Mouse (Mus musculus) embryo, embryonic 10.5 days (tissue): ENCODE results near the gene Tdrd5.
"Not testable (repeated sequence)": the region's sequence is repeated elsewhere in the genome, so short reads cannot be mapped to it uniquely, and the experiment has no call there.

Experiments used
- DNase-seq: peaks from one replicate; pipeline ENCODE4 v3.0.0-alpha.2; 2015; ENCODE audit warnings: low spot score

Tdrd5 gene

GRCm38 (mm10) chr1:156302911-156303749, at the start of gene Tdrd5:
Gene Tdrd5 (minus strand): TSS chr1:156303664.
- DNase-seq: peak; percentile 45

- no peak for DNase-seq
Measured at GRCm38 (mm10) chr1:156352466-156352865, 49.0 kb upstream of the Tdrd5 start.

GRCm38 (mm10) chr1:156350441-156350840, 47.0 kb upstream of the Tdrd5 start:
- no peak for DNase-seq

- no peak for DNase-seq
Measured at GRCm38 (mm10) chr1:156349031-156349430, 45.6 kb upstream of the Tdrd5 start.

- no peak for DNase-seq
Measured at GRCm38 (mm10) chr1:156345633-156346032, 42.2 kb upstream of the Tdrd5 start.

GRCm38 (mm10) chr1:156344433-156344832, 41.0 kb upstream of the Tdrd5 start:
- no peak for DNase-seq

- DNase-seq: no peak
Measured at GRCm38 (mm10) chr1:156340847-156341246, 37.4 kb upstream of the Tdrd5 start.

- no peak for DNase-seq
Measured at GRCm38 (mm10) chr1:156323126-156323525, 19.7 kb upstream of the Tdrd5 start.

GRCm38 (mm10) chr1:156310630-156311029, 7.2 kb upstream of the Tdrd5 start, which contains the start of gene Nphs2:
Gene Nphs2 (plus strand): TSS chr1:156310727.
- peak; percentile 28 for DNase-seq

- no peak for DNase-seq
Measured at GRCm38 (mm10) chr1:156308595-156308994, 5.1 kb upstream of the Tdrd5 start.

- DNase-seq: no peak
Measured at GRCm38 (mm10) chr1:156290016-156290415, 13.4 kb downstream of the Tdrd5 start.

- DNase-seq: not testable (repeated sequence)
Measured at GRCm38 (mm10) chr1:156289222-156289587, 14.3 kb downstream of the Tdrd5 start.

GRCm38 (mm10) chr1:156288556-156289221, 14.8 kb downstream of the Tdrd5 start:
- no peak for DNase-seq

- DNase-seq: no peak
Measured at GRCm38 (mm10) chr1:156285541-156285896, 17.9 kb downstream of the Tdrd5 start.

GRCm38 (mm10) chr1:156284851-156285540, 18.5 kb downstream of the Tdrd5 start:
- DNase-seq: no peak

- DNase-seq: no peak
Measured at GRCm38 (mm10) chr1:156284207-156284606, 19.3 kb downstream of the Tdrd5 start.

- DNase-seq: no peak
Measured at GRCm38 (mm10) chr1:156280131-156280530, 23.3 kb downstream of the Tdrd5 start.

- no peak for DNase-seq
Measured at GRCm38 (mm10) chr1:156273647-156274046, 29.8 kb downstream of the Tdrd5 start.

- DNase-seq: peak; percentile 13
Measured at GRCm38 (mm10) chr1:156271654-156272053, 31.8 kb downstream of the Tdrd5 start.

- DNase-seq: no peak
Measured at GRCm38 (mm10) chr1:156270471-156270870, 33.0 kb downstream of the Tdrd5 start.

- not testable (repeated sequence) for DNase-seq
Measured at GRCm38 (mm10) chr1:156268546-156268945, 34.9 kb downstream of the Tdrd5 start.

- no peak for DNase-seq
Measured at GRCm38 (mm10) chr1:156263946-156264345, 39.5 kb downstream of the Tdrd5 start.

- peak; percentile 83 for DNase-seq
Measured at GRCm38 (mm10) chr1:156263352-156263751, 40.1 kb downstream of the Tdrd5 start.
